Mouse (Mus musculus) embryonic facial prominence, embryonic 10.5 days (tissue): ENCODE data around the gene Dnase1l2. TPM values are rescaled to one million over a fixed set of nuclear protein-coding genes. Genes with fewer than 3 reads are reported as not detected.

ENCODE experiments used
- DNase-seq: peaks from one replicate; pipeline ENCODE4 v3.0.0-alpha.2; 2017; ENCODE audit warnings: low spot score
- H3K27ac ChIP-seq: fragments of 300-500 bp; sonication (generic); replicated peaks from 2 replicates; pipeline ENCODE4 v1.5.1; 2016; ENCODE audit warnings: mild to moderate bottlenecking
- H3K27me3 ChIP-seq: fragments of 300-500 bp; sonication (generic); replicated peaks from 2 replicates; pipeline ENCODE4 v1.6.1; 2016; ENCODE audit warnings: low read depth, mild to moderate bottlenecking; ENCODE audit not compliant: poor library complexity, severe bottlenecking
- H3K36me3 ChIP-seq: fragments of 300-500 bp; sonication (generic); replicated peaks from 2 replicates; pipeline ENCODE4 v1.6.1; 2016; ENCODE audit warnings: mild to moderate bottlenecking, moderate library complexity
- H3K4me1 ChIP-seq: fragments of 300-500 bp; sonication (generic); 2 replicates; pipeline ENCODE4 v1.6.1; 2016
- H3K4me3 ChIP-seq: fragments of 300-500 bp; sonication (generic); 2 replicates; pipeline ENCODE4 v1.5.1; 2016; ENCODE audit warnings: mild to moderate bottlenecking, moderate library complexity
- H3K9me3 ChIP-seq: fragments of 300-500 bp; sonication (generic); 2 replicates; pipeline ENCODE4 v1.6.1; 2016; ENCODE audit warnings: mild to moderate bottlenecking
- WGBS: fragments of 180-500 bp; shearing (Covaris S2); methylation state at CpG from one replicate; pipeline ENCODE4 v1.1.7; 2016; 5-methylcytosine and 5-hydroxymethylcytosine counted together
- polyA plus RNA-seq: library from polyadenylated mRNA; unstranded; fragments of >200 nt; fragmentation: Nextera tagmentation; extraction: Ambion mirVana; gene quantifications from 2 replicates; pipeline ENCODE4 v1.2.1, GENCODE M21; 2016

Dnase1l2 gene
- polyA plus RNA-seq, 1 experiment from 2014 or later = 3.6 TPM

- DNase-seq = peak; percentile 97
- no peaks in the 10 kb centered on the region for H3K9me3 ChIP-seq
- H3K27me3 ChIP-seq = no peaks in the 10 kb centered on the region
- peak within 1 kb of the TSS; percentile 99 for H3K27ac ChIP-seq
- peak within 1 kb of the TSS; percentile 87 for H3K4me3 ChIP-seq
- WGBS = under 1% methylated on average over 48 of the region's 48 CpGs
- H3K36me3 ChIP-seq = peaks cover 43% of the 10 kb centered on the region
- peaks cover 34% of the 10 kb centered on the region for H3K4me1 ChIP-seq
These were observed 35.9 kb upstream of the Dnase1l2 start, which contains the start of gene Mlst8 for GRCm38 (mm10) chr17:24478663-24479380. TSS of gene Mlst8 (minus strand) at chr17:24479078.

DNA sequence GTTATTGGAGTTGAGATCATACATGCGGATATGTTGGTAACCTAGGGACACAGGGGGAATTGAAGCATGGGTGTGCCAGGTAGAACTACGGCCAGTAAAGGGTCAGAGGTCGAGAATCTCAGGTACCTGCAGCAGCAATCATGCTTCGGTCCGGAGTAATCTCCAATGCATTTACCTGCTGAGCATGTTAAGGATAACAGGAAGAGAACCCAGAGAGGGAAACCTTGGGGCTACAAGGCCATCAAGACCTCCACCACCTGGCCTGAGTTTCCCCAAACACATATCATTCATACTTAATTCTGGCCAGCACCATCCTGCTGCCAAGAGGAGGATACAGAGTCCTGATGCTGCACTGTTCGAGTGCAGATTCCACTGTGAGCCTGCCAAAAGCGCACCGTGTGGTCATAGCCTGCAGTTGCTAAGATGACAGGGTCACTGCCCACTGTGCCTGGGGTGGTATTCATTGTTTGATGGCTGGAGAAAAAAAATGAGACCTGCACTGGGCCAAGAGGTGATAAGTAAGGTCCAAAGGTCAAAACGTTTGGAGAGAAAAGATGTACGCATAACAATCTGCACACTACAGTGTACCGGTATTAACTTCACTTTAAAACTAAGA, 35.2 kb upstream of the Dnase1l2 start:
- no peaks in the 10 kb centered on the region for H3K27me3 ChIP-seq
- H3K4me3 ChIP-seq = peak overlapping the region; percentile 87
- H3K4me1 ChIP-seq = peaks cover 40% of the 10 kb centered on the region
- H3K9me3 ChIP-seq = no peaks in the 10 kb centered on the region
- H3K27ac ChIP-seq = peak overlapping the region; percentile 99
- H3K36me3 ChIP-seq = peaks cover 50% of the 10 kb centered on the region
- 56% methylated on average over 11 of the region's 11 CpGs for WGBS
- no peak for DNase-seq

DNA sequence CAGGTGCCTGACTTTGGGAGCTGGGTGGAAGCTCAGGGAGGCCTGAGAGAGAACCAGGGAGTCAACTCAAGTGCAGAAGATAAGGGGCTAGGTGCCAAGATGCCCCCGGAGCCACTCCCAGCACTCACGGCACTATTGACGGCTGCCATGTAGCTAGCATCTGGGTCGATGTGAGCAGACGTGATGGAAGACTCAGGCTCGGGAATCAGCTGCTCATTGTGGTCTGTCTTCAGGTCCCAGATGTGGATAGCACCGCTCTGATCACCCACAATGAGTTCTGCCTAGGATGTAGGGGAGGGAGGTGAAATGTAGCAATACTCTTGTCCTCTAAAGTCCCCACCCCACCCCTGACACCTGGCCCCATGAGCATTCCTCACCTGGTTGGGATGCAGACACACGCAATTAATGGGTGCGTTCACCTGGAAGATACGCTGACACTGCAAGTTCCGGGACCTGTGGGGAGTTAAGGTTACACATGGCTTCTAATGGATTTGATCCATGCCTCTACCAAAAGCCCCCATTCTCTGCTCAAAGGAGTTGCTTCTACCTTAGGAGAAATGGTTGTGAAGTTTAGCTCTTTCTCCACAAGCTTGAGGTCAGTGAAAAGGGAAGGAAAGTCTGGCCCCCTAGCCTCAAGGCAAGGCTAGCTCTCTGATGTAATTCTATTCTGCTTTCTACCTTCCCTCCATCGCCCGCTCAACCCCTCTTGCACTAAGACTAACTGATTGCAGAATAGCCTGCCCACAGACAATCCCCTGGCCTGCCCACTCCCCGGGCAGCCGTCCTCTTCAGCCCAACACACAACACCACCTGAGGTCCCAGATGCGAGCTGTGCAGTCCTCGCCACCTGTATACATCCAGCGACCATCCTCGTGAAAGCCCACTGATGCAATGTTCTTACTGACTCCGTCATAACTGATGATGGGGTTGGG, 34.4 kb upstream of the Dnase1l2 start:
- H3K9me3 ChIP-seq = no peaks in the 10 kb centered on the region
- H3K27ac ChIP-seq = no peak overlapping the region
- no peaks in the 10 kb centered on the region for H3K27me3 ChIP-seq
- DNase-seq = no peak
- H3K36me3 ChIP-seq = peaks cover 57% of the 10 kb centered on the region
- WGBS = 92% methylated on average over 20 of the region's 20 CpGs
- H3K4me3 ChIP-seq = peak overlapping the region; percentile 87
- peaks cover 48% of the 10 kb centered on the region for H3K4me1 ChIP-seq

DNA sequence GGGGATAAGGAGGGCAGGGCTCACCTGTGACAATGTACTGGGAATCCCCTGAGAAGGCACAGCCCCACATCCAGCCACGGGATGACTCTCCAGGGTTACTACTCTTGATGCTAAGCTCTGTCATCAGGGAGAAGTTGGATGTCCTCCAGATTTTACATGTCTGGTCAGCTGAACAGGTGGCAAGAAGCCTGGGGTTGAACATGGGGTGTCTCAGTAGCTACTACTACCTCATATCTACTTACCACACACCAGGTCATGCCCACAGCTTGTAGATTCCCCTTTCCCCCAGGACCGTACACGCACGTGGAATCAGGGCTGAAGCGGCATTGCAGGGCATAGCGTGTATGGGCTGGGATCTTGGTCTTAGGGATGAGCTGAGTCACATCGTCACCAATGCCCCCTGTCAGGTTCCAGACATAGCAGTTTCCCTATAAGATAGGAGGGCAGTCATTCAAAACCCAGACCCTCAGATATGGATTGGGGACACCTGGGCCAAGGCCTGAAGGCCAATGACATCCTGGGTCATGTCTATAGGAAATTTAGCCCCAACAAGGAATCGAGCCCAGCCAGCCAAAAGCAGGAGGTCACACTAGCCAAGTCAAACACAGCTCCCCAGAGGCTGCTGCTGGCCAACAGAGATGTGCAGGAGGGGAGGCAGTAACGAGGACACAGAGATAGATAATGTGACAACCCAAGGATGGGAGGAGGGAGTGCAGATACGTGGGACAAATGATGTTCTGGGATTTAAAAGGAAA, 33.3 kb upstream of the Dnase1l2 start:
- Histone ChIP-seq H3K27ac (no peak overlapping the region), H3K36me3 (peaks cover 63% of the 10 kb centered on the region), H3K4me3 (0 out of 2 replicates have a peak overlapping the region, but pooled peaks have one; percentile 3), H3K4me1 (peaks cover 59% of the 10 kb centered on the region), H3K9me3 (no peaks in the 10 kb centered on the region), H3K27me3 (no peaks in the 10 kb centered on the region)
- 93% methylated on average over 10 of the region's 10 CpGs for WGBS
- no peak for DNase-seq

GRCm38 (mm10) chr17:24475586-24475985, 32.7 kb upstream of the Dnase1l2 start:
- peaks cover 63% of the 10 kb centered on the region for H3K36me3 ChIP-seq
- H3K27me3 ChIP-seq = no peaks in the 10 kb centered on the region
- peaks cover 65% of the 10 kb centered on the region for H3K4me1 ChIP-seq
- no peak overlapping the region for H3K27ac ChIP-seq
- no peak for DNase-seq
- H3K9me3 ChIP-seq = no peaks in the 10 kb centered on the region
- H3K4me3 ChIP-seq = 0 out of 2 replicates have a peak overlapping the region, but pooled peaks have one; percentile 3
- 90% methylated on average over 6 of the region's 6 CpGs for whole genome bisulfite sequencing

DNA sequence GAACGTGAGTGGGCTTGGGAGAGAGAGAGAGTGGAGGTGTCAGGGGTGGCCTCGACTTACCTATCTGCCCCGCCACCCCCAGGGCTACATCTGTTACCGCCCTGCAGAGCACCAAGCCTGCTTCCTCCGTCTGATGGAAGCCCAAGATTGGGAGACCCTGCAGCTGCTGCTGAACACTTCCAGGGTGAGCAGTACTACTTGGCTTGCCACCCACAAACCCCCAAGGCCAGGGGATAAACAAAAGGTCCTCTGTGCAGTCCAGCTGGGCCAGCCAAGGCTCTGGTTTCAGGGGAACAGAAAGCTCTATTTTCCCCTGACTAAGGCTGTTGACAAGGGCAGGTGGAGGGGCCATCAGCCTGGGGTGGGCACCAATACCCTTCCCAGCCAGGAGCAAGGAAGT, 31.7 kb upstream of the Dnase1l2 start:
- 70% methylated on average over 5 of the region's 5 CpGs for WGBS
- peaks cover 63% of the 10 kb centered on the region for H3K36me3 ChIP-seq
- H3K9me3 ChIP-seq = no peaks in the 10 kb centered on the region
- H3K4me3 ChIP-seq = no peak overlapping the region
- peaks cover 58% of the 10 kb centered on the region for H3K4me1 ChIP-seq
- no peaks in the 10 kb centered on the region for H3K27me3 ChIP-seq
- H3K27ac ChIP-seq = no peak overlapping the region
- DNase-seq = peak; percentile 25

GRCm38 (mm10) chr17:24473612-24474275, 30.8 kb upstream of the Dnase1l2 start, which contains the start of gene Bricd5:
TSS of gene Bricd5 (plus strand) at chr17:24473884.
- WGBS = 55% methylated on average over 6 of the region's 6 CpGs
- Histone ChIP-seq H3K4me1 (peaks cover 58% of the 10 kb centered on the region), H3K27me3 (no peaks in the 10 kb centered on the region), H3K36me3 (peaks cover 63% of the 10 kb centered on the region), H3K9me3 (no peaks in the 10 kb centered on the region), H3K4me3 (peak within 1 kb of the TSS; percentile 91; the same call in 1 of the 2 replicates), H3K27ac (no peak within 1 kb of the TSS)
- no peak for DNase-seq

GRCm38 (mm10) chr17:24472512-24472911, 29.6 kb upstream of the Dnase1l2 start:
- peaks cover 47% of the 10 kb centered on the region for H3K4me1 ChIP-seq
- no peak overlapping the region for H3K27ac ChIP-seq
- DNase-seq = no peak
- no peaks in the 10 kb centered on the region for H3K9me3 ChIP-seq
- WGBS = 89% methylated on average over 4 of the region's 4 CpGs
- H3K4me3 ChIP-seq = peak overlapping the region; percentile 91
- peaks cover 57% of the 10 kb centered on the region for H3K36me3 ChIP-seq
- H3K27me3 ChIP-seq = no peaks in the 10 kb centered on the region

DNA sequence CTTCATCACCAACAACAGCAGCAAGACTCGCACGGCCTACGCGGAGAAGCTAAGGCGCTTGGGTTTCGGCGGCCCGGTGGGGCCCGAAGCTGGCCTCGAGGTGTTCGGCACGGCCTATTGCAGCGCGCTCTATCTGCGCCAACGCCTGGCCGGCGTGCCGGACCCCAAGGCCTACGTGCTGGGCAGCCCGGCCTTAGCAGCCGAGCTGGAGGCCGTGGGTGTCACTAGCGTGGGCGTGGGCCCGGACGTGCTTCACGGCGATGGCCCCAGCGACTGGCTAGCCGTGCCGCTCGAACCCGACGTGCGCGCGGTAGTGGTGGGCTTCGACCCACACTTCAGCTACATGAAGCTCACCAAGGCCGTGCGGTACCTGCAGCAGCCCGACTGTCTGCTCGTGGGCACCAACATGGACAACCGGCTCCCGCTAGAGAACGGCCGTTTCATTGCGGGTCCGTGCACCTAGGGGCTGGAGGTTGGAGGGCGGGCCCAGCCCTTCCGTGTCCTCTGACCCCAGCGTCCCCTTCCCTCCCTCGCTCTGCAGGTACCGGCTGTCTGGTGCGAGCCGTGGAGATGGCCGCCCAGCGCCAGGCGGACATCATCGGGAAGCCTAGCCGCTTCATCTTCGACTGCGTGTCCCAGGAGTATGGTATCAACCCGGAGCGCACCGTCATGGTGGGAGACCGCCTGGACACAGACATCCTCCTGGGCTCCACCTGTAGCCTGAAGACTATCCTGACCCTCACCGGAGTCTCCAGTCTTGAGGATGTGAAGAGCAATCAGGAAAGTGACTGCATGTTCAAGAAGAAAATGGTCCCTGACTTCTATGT, 28.0 kb upstream of the Dnase1l2 start:
- no peaks in the 10 kb centered on the region for H3K27me3 ChIP-seq
- H3K36me3 ChIP-seq = peaks cover 41% of the 10 kb centered on the region
- peak; percentile 58 for DNase-seq
- H3K9me3 ChIP-seq = no peaks in the 10 kb centered on the region
- peaks cover 46% of the 10 kb centered on the region for H3K4me1 ChIP-seq
- H3K27ac ChIP-seq = peak overlapping the region; percentile 92
- WGBS = under 1% methylated on average over 68 of the region's 68 CpGs
- H3K4me3 ChIP-seq = peak overlapping the region; percentile 91

DNA sequence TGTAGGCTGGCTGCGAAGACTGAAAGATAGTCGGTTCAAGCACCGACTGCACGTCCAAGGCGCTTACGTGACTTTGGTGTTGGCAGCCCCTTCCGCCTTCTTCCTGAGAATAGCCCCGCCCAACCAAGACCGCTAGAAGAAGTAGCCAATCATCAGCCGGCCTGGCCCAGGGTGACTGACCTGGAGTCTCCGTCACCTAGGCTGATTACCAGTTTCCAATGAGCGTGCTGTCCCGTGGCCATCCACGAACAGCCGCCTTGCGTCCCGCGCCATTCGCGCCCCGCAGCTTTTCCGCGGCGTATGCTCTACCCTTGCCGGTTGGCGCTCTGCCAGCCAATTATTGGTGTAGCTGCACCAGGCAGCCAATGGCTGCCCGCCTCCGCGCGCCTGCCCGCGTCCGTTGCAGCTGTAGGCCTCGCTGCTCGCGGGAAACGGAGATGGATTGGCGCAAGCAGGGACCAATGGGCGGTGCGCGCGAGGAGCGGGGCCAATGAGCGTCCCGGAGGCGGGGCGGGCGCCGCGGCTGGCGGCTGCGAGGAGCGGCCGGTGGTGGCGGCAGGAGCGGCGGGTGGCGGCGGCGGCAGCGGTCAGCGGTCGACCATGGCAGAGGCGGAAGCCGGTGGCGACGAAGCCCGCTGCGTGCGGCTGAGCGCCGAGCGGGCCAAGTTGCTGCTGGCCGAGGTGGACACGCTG, 27.2 kb upstream of the Dnase1l2 start, which contains the start of the genes E4f1 and Pgp:
TSS of gene E4f1 (minus strand) at position 404 of the 693 bp plus-strand sequence.
TSS of gene Pgp (plus strand) at position 483 of the 693 bp plus-strand sequence.
- peaks cover 44% of the 10 kb centered on the region for H3K4me1 ChIP-seq
- WGBS = under 1% methylated on average over 75 of the region's 75 CpGs
- H3K36me3 ChIP-seq = peaks cover 32% of the 10 kb centered on the region
- peak within 1 kb of the TSS; percentile 92 for H3K27ac ChIP-seq
- H3K4me3 ChIP-seq = peak within 1 kb of the TSS; percentile 91
- H3K9me3 ChIP-seq = no peaks in the 10 kb centered on the region
- DNase-seq = peak; percentile 99
- H3K27me3 ChIP-seq = no peaks in the 10 kb centered on the region
